Mouse (Mus musculus): ENCODE measurements around the gene Cenpm. TPM values are rescaled to one million over a fixed set of nuclear protein-coding genes. Genes with fewer than 3 reads are reported as not detected.

The Cenpm gene
- polyA plus RNA-seq, 1 experiment: 16.1 TPM

GRCm38 (mm10) chr15:82186931-82187330 lies 57.6 kb downstream of the Cenpm start:
- TF ChIP-seq CTCF (IDR thresholded peaks at IDR 0.05; ENCODE audit: borderline replicate concordance, insufficient read depth, low read length) (no peak), POLR2A (IDR thresholded peaks at IDR 0.05; ENCODE audit: low read depth, low read length) (no peak)
- no peak overlapping the region for H3K27ac ChIP-seq (ENCODE audit: insufficient read depth, low read length)
- H3K4me1 ChIP-seq (ENCODE audit: control insufficient read depth, insufficient read depth, low read length): no peaks in the 10 kb centered on the region
- H3K4me3 ChIP-seq (ENCODE audit: insufficient read depth, low read length): no peak overlapping the region

GRCm38 (mm10) chr15:82186131-82186530 lies 58.4 kb downstream of the Cenpm start:
- no peak overlapping the region for H3K27ac ChIP-seq (ENCODE audit: insufficient read depth, low read length)
- TF ChIP-seq POLR2A (IDR thresholded peaks at IDR 0.05; ENCODE audit: low read depth, low read length): no peak
- TF ChIP-seq CTCF (IDR thresholded peaks at IDR 0.05; ENCODE audit: borderline replicate concordance, insufficient read depth, low read length): no peak
- H3K4me3 ChIP-seq (ENCODE audit: insufficient read depth, low read length): no peak overlapping the region
- no peaks in the 10 kb centered on the region for H3K4me1 ChIP-seq (ENCODE audit: control insufficient read depth, insufficient read depth, low read length)

- TF ChIP-seq CTCF (IDR thresholded peaks at IDR 0.05; ENCODE audit: borderline replicate concordance, insufficient read depth, low read length) (no peak), POLR2A (IDR thresholded peaks at IDR 0.05; ENCODE audit: low read depth, low read length) (no peak)
- Histone ChIP-seq H3K4me3 (ENCODE audit: insufficient read depth, low read length) (no peak overlapping the region), H3K4me1 (ENCODE audit: control insufficient read depth, insufficient read depth, low read length) (no peaks in the 10 kb centered on the region), H3K27ac (ENCODE audit: insufficient read depth, low read length) (no peak overlapping the region)
These were observed 59.3 kb downstream of the Cenpm start for GRCm38 (mm10) chr15:82185062-82185783.

DNA sequence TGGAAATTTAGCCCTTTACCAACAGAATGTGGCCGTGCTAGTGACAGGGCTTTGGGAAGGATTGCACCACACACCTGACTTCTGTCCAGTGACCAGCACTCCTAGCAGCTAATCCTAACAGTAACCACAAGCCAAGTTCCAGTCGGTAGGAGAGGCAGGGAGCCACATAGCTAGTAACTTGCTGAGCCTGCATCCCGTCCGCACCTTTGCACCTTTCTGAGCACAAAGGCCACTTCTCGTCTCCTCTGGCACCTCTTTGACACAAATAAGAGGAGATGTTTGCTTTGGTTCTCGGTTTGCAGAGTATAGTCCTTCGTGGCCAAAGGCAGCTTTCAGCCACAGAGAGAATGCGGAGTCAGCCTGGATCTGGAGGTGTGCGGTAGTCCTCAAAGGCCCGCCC lies 59.9 kb downstream of the Cenpm start:
- Histone ChIP-seq H3K4me3 (ENCODE audit: insufficient read depth, low read length) (no peak overlapping the region), H3K27ac (ENCODE audit: insufficient read depth, low read length) (no peak overlapping the region), H3K4me1 (ENCODE audit: control insufficient read depth, insufficient read depth, low read length) (no peaks in the 10 kb centered on the region)
- TF ChIP-seq CTCF (IDR thresholded peaks at IDR 0.05; ENCODE audit: borderline replicate concordance, insufficient read depth, low read length) (no peak), POLR2A (IDR thresholded peaks at IDR 0.05; ENCODE audit: low read depth, low read length) (no peak)

- no peak overlapping the region for H3K4me3 ChIP-seq (ENCODE audit: insufficient read depth, low read length)
- no peaks in the 10 kb centered on the region for H3K4me1 ChIP-seq (ENCODE audit: control insufficient read depth, insufficient read depth, low read length)
- H3K27ac ChIP-seq (ENCODE audit: insufficient read depth, low read length): no peak overlapping the region
- TF ChIP-seq CTCF (IDR thresholded peaks at IDR 0.05; ENCODE audit: borderline replicate concordance, insufficient read depth, low read length) (no peak), POLR2A (IDR thresholded peaks at IDR 0.05; ENCODE audit: low read depth, low read length) (no peak)
These were observed 60.4 kb downstream of the Cenpm start for GRCm38 (mm10) chr15:82184183-82184582.

Other genes with a start within 250 kb of the Cenpm start
- gene Desi1, start 210.9 kb downstream of the Cenpm start, polyA plus RNA-seq (2011; ENCODE audit: insufficient read length, low read depth, missing spikeins): 49.4 and 50.2 TPM in 2 replicates
- gene Snu13, start 197.2 kb downstream of the Cenpm start, polyA plus RNA-seq (2011; ENCODE audit: insufficient read length, low read depth, missing spikeins): 176 and 193 TPM in 2 replicates
- not detected in 2 replicates for gene 4930407I10Rik, start 185.6 kb downstream of the Cenpm start, polyA plus RNA-seq (2011; ENCODE audit: insufficient read length, low read depth, missing spikeins)
- gene Mei1, start 174.8 kb downstream of the Cenpm start, polyA plus RNA-seq (2011; ENCODE audit: insufficient read length, low read depth, missing spikeins): not detected in 2 replicates
- gene Ccdc134, start 116.8 kb downstream of the Cenpm start, polyA plus RNA-seq (2011; ENCODE audit: insufficient read length, low read depth, missing spikeins): 15.0 and 18.6 TPM in 2 replicates
- gene Srebf2, start 97.6 kb downstream of the Cenpm start, polyA plus RNA-seq (2011; ENCODE audit: insufficient read length, low read depth, missing spikeins): 86.4 and 87.3 TPM in 2 replicates
- not detected in 2 replicates for gene Shisa8, start 31.9 kb downstream of the Cenpm start, polyA plus RNA-seq (2011; ENCODE audit: insufficient read length, low read depth, missing spikeins)
- gene Tnfrsf13c, start 20.4 kb downstream of the Cenpm start, polyA plus RNA-seq (2011; ENCODE audit: insufficient read length, low read depth, missing spikeins): not detected in 2 replicates
- not detected in 2 replicates for gene 1500009C09Rik, start 7.6 kb upstream of the Cenpm start, polyA plus RNA-seq (2011; ENCODE audit: insufficient read length, low read depth, missing spikeins)
- 1.6 and 2.8 TPM in 2 replicates for gene Sept3, start 30.1 kb upstream of the Cenpm start, polyA plus RNA-seq (2011; ENCODE audit: insufficient read length, low read depth, missing spikeins)
- not detected in 2 replicates for gene Wbp2nl, start 54.2 kb upstream of the Cenpm start, polyA plus RNA-seq (2011; ENCODE audit: insufficient read length, low read depth, missing spikeins)
- gene Naga, start 94.2 kb upstream of the Cenpm start, polyA plus RNA-seq (2011; ENCODE audit: insufficient read length, low read depth, missing spikeins): 42.6 and 42.8 TPM in 2 replicates
- gene Pheta2, start 94.2 kb upstream of the Cenpm start, polyA plus RNA-seq (2011; ENCODE audit: insufficient read length, low read depth, missing spikeins): 3.1 and 8.1 TPM in 2 replicates
- gene Smdt1, start 94.2 kb upstream of the Cenpm start, polyA plus RNA-seq (2011; ENCODE audit: insufficient read length, low read depth, missing spikeins): 99.2 and 103 TPM in 2 replicates
- 154 and 171 TPM in 2 replicates for gene Ndufa6, start 109.6 kb upstream of the Cenpm start, polyA plus RNA-seq (2011; ENCODE audit: insufficient read length, low read depth, missing spikeins)
- gene Cyp2d22, start 135.5 kb upstream of the Cenpm start, polyA plus RNA-seq (2011; ENCODE audit: insufficient read length, low read depth, missing spikeins): 4.4 and 4.9 TPM in 2 replicates
- not detected in 2 replicates for gene Cyp2d11, start 149.3 kb upstream of the Cenpm start, polyA plus RNA-seq (2011; ENCODE audit: insufficient read length, low read depth, missing spikeins)
- gene Cyp2d10, start 162.4 kb upstream of the Cenpm start, polyA plus RNA-seq (2011; ENCODE audit: insufficient read length, low read depth, missing spikeins): not detected in 2 replicates
- not detected in 2 replicates for gene Cyp2d9, start 188.7 kb upstream of the Cenpm start, polyA plus RNA-seq (2011; ENCODE audit: insufficient read length, low read depth, missing spikeins)

All from embryonic fibroblast, embryonic 13.5 days (primary cell).